Mouse (Mus musculus) embryonic facial prominence, embryonic 14.5 days (tissue): ENCODE measurements around the gene Ccdc152. TPM values are rescaled to one million over a fixed set of nuclear protein-coding genes. Genes with fewer than 3 reads are reported as not detected.
A peak's percentile ranks its signal among the peaks of the same experiment; 100 is the strongest.

ENCODE experiments used
- ATAC-seq: fragments of 200-750 bp; cut with Nextera tagmentation; 2 replicates; pipeline ENCODE4 v1.8.0; 2017; ENCODE audit warnings: low read depth, moderate number of reproducible peaks, moderate TSS enrichment
- DNase-seq: peaks from one replicate; pipeline ENCODE4 v3.0.0-alpha.2; 2015; ENCODE audit warnings: low spot score
- H3K27ac ChIP-seq: fragments of 300-500 bp; sonication (generic); replicated peaks from 2 replicates; pipeline ENCODE4 v1.5.1; 2014; ENCODE audit warnings: low read depth, mild to moderate bottlenecking, low read length, moderate library complexity
- H3K27me3 ChIP-seq: fragments of 300-500 bp; sonication (generic); replicated peaks from 2 replicates; pipeline ENCODE4 v1.6.1; 2014; ENCODE audit warnings: low read length; ENCODE audit not compliant: control insufficient read depth, insufficient read depth
- H3K36me3 ChIP-seq: fragments of 300-500 bp; sonication (generic); 2 replicates; pipeline ENCODE4 v1.6.1; 2014; ENCODE audit warnings: low read length, mixed read lengths; ENCODE audit not compliant: control insufficient read depth, insufficient read depth
- H3K4me1 ChIP-seq: fragments of 300-500 bp; sonication (generic); 2 replicates; pipeline ENCODE4 v1.6.1; 2014; ENCODE audit warnings: antibody characterized with exemption, low read length; ENCODE audit not compliant: control insufficient read depth, insufficient read depth
- H3K4me2 ChIP-seq: fragments of 300-500 bp; sonication (generic); 2 replicates; pipeline ENCODE4 v1.6.1; 2014; ENCODE audit warnings: low read depth, mild to moderate bottlenecking, low read length, moderate library complexity, mixed read lengths
- H3K4me3 ChIP-seq: fragments of 300-500 bp; sonication (generic); 2 replicates; pipeline ENCODE4 v1.5.1; 2014; ENCODE audit warnings: low read depth, mild to moderate bottlenecking, low read length
- H3K9ac ChIP-seq: fragments of 300-500 bp; sonication (generic); 2 replicates; pipeline ENCODE4 v1.6.1; 2014; ENCODE audit warnings: low read depth, mild to moderate bottlenecking, low read length, moderate library complexity, mixed read lengths
- H3K9me3 ChIP-seq: fragments of 300-500 bp; sonication (generic); 2 replicates; pipeline ENCODE4 v1.6.1; 2016; ENCODE audit warnings: low read length; ENCODE audit not compliant: control insufficient read depth
- WGBS: fragments of 180-500 bp; shearing (Covaris S2); extraction: QIAGEN DNeasy Blood & Tissue Kit; methylation state at CpG from one replicate; pipeline ENCODE4 v1.1.7; 2014; 5-methylcytosine and 5-hydroxymethylcytosine counted together
- polyA plus RNA-seq: library from polyadenylated mRNA; unstranded; fragments of >200 nt; fragmentation: Nextera tagmentation; extraction: Ambion mirVana; gene quantifications from 2 replicates; pipeline ENCODE4 v1.2.1, GENCODE M21; 2014

Ccdc152 gene
- polyA plus RNA-seq, 1 experiment from 2014 or later, result 0.31 TPM

- Histone ChIP-seq H3K9me3 (no peaks in the 10 kb centered on the region), H3K4me3 (no peak overlapping the region), H3K36me3 (no peaks in the 10 kb centered on the region), H3K4me2 (no peak overlapping the region), H3K4me1 (no peaks in the 10 kb centered on the region), H3K27me3 (no peaks in the 10 kb centered on the region), H3K9ac (no peak overlapping the region), H3K27ac (no peak overlapping the region)
- 44% methylated on average over 1 of the region's 1 CpGs for WGBS
- ATAC-seq (no peak), DNase-seq (no peak)
Measured at GRCm38 (mm10) chr15:3293477-3293876, 9.8 kb downstream of the Ccdc152 start.

GRCm38 (mm10) chr15:3290435-3290834, 12.9 kb downstream of the Ccdc152 start:
- Histone ChIP-seq H3K4me3 (no peak overlapping the region), H3K36me3 (no peaks in the 10 kb centered on the region), H3K27me3 (no peaks in the 10 kb centered on the region), H3K4me2 (no peak overlapping the region), H3K9ac (no peak overlapping the region), H3K4me1 (no peaks in the 10 kb centered on the region), H3K27ac (no peak overlapping the region), H3K9me3 (no peaks in the 10 kb centered on the region)
- 80% methylated on average over 3 of the region's 3 CpGs for WGBS
- ATAC-seq, result no peak
- no peak for DNase-seq

GRCm38 (mm10) chr15:3286032-3286431, 17.3 kb downstream of the Ccdc152 start:
- no peaks in the 10 kb centered on the region for H3K27me3 ChIP-seq
- DNase-seq (no peak), ATAC-seq (no peak)
- no peaks in the 10 kb centered on the region for H3K4me1 ChIP-seq
- H3K9me3 ChIP-seq, result no peaks in the 10 kb centered on the region
- no peak overlapping the region for H3K4me2 ChIP-seq
- no peaks in the 10 kb centered on the region for H3K36me3 ChIP-seq
- no peak overlapping the region for H3K9ac ChIP-seq
- no peak overlapping the region for H3K4me3 ChIP-seq
- H3K27ac ChIP-seq, result no peak overlapping the region

GRCm38 (mm10) chr15:3281737-3282136, 21.6 kb downstream of the Ccdc152 start:
- H3K4me2 ChIP-seq, result no peak overlapping the region
- 81% methylated on average over 1 of the region's 1 CpGs for WGBS
- H3K4me3 ChIP-seq, result no peak overlapping the region
- no peaks in the 10 kb centered on the region for H3K4me1 ChIP-seq
- ATAC-seq (no peak), DNase-seq (no peak)
- H3K9ac ChIP-seq, result no peak overlapping the region
- no peak overlapping the region for H3K27ac ChIP-seq
- H3K27me3 ChIP-seq, result no peaks in the 10 kb centered on the region
- no peaks in the 10 kb centered on the region for H3K9me3 ChIP-seq
- H3K36me3 ChIP-seq, result peaks cover 15% of the 10 kb centered on the region; the same call in 1 of the 2 replicates

- H3K27me3 ChIP-seq, result no peaks in the 10 kb centered on the region
- ATAC-seq (no peak), DNase-seq (no peak)
- H3K4me2 ChIP-seq, result no peak overlapping the region
- H3K9me3 ChIP-seq, result no peaks in the 10 kb centered on the region
- no peaks in the 10 kb centered on the region for H3K4me1 ChIP-seq
- H3K4me3 ChIP-seq, result no peak overlapping the region
- H3K27ac ChIP-seq, result no peak overlapping the region
- H3K36me3 ChIP-seq, result peaks cover 15% of the 10 kb centered on the region; the same call in 1 of the 2 replicates
- H3K9ac ChIP-seq, result no peak overlapping the region
Measured at GRCm38 (mm10) chr15:3281216-3281615, 22.1 kb downstream of the Ccdc152 start.

- Histone ChIP-seq H3K36me3 (peaks cover 20% of the 10 kb centered on the region; the same call in 1 of the 2 replicates), H3K27me3 (no peaks in the 10 kb centered on the region), H3K27ac (no peak overlapping the region), H3K9me3 (no peaks in the 10 kb centered on the region), H3K4me3 (no peak overlapping the region), H3K9ac (no peak overlapping the region), H3K4me1 (no peaks in the 10 kb centered on the region), H3K4me2 (no peak overlapping the region)
- ATAC-seq, result no peak
- no peak for DNase-seq
- WGBS, result 81% methylated on average over 7 of the region's 7 CpGs
Measured at GRCm38 (mm10) chr15:3279242-3279641, 24.1 kb downstream of the Ccdc152 start.

- Histone ChIP-seq H3K36me3 (peaks cover 20% of the 10 kb centered on the region; the same call in 1 of the 2 replicates), H3K4me2 (no peak overlapping the region), H3K9me3 (no peaks in the 10 kb centered on the region), H3K4me3 (no peak overlapping the region), H3K27ac (no peak overlapping the region), H3K27me3 (no peaks in the 10 kb centered on the region), H3K9ac (no peak overlapping the region), H3K4me1 (no peaks in the 10 kb centered on the region)
- no peak for DNase-seq
- WGBS, result 90% methylated on average over 2 of the region's 2 CpGs
- no peak for ATAC-seq
Measured at GRCm38 (mm10) chr15:3277391-3277790, 25.9 kb downstream of the Ccdc152 start.

- ATAC-seq, result no peak
Measured at GRCm38 (mm10) chr15:3273191-3273590, 30.1 kb downstream of the Ccdc152 start.

GRCm38 (mm10) chr15:3271216-3271615, 32.1 kb downstream of the Ccdc152 start:
- H3K9ac ChIP-seq, result peak overlapping the region; percentile 65; the same call in 1 of the 2 replicates

More at GRCm38 (mm10) chr15:3273191-3273590, 30.1 kb downstream of the Ccdc152 start:
- Histone ChIP-seq H3K27me3 (no peaks in the 10 kb centered on the region), H3K36me3 (peaks cover 14% of the 10 kb centered on the region; the same call in 1 of the 2 replicates), H3K4me1 (peaks cover 17% of the 10 kb centered on the region), H3K27ac (no peak overlapping the region), H3K9ac (no peak overlapping the region), H3K4me3 (no peak overlapping the region), H3K4me2 (no peak overlapping the region), H3K9me3 (no peaks in the 10 kb centered on the region)
- no peak for DNase-seq
- WGBS, result 77% methylated on average over 1 of the region's 1 CpGs

More at GRCm38 (mm10) chr15:3271216-3271615, 32.1 kb downstream of the Ccdc152 start:
- no peaks in the 10 kb centered on the region for H3K27me3 ChIP-seq
- H3K9me3 ChIP-seq, result no peaks in the 10 kb centered on the region
- WGBS, result 25% methylated on average over 6 of the region's 6 CpGs
- peaks cover 17% of the 10 kb centered on the region for H3K4me1 ChIP-seq
- 0 out of 2 replicates have a peak, but pooled peaks cover 6% of the 10 kb centered on the region for H3K36me3 ChIP-seq
- peak overlapping the region; percentile 91 for H3K27ac ChIP-seq
- ATAC-seq, result no peak
- H3K4me2 ChIP-seq, result peak overlapping the region; percentile 55
- peak overlapping the region; percentile 43 for H3K4me3 ChIP-seq
- DNase-seq, result no peak
